In the genomic region with DNA sequence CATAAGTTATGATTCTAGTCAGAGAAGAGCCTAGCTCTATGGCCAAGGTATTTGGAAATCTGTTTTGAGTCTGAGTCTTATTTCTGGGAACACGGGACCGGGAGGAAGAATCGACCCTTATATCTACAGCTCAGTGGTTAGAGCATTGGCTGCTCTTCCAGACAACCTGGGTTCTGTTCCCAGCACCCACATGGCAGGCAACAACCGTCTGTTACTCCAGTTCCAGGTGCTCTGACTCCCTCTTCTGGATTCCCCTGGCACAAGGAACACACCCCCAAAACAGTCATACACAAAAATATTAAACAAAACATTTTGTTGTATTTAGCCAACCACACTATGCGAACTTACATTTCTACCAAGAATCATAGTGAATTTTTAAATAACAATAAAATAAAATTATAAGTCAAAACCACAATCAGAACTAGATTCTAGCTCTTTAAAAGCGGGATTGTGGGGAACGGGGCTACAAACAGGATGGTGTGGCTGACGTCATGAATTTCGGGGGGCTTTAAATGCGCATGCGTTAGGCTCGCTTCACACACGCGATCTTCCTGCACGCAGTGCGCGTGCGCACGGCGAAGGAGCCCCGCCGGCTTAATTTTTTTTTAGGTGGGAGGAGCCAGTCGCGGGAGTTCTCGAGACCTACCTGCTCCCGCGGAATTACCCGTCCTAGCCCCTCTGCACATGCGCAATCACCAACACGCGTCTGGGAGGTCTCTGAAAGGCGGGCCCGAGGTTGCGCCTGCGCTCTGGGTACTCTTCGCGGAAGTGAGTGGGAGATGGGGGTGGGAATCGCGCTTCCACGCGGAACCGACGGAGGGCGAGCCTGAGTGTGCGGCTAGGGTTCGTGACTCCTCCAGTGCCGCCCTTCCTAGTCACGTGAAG, we compare ENCODE assay signal across 7 mouse cellular contexts. TPM values are rescaled to one million over a fixed set of nuclear protein-coding genes. Genes with fewer than 3 reads are reported as not detected.
DNase-seq lines count a peak whose midpoint lies in the region; ATAC-seq lines count a peak whose summit lies in the region.

No protein-coding gene starts in this region.

- no peaks in the 10 kb centered on the region for H3K4me1 ChIP-seq in embryonic facial prominence, embryonic 11.5 days (ENCODE audit: control insufficient read depth, insufficient read depth, low read length)
- peaks cover 26% of the 10 kb centered on the region for H3K4me1 ChIP-seq in limb, embryonic 10.5 days
- no peaks in the 10 kb centered on the region for H3K4me1 ChIP-seq in midbrain, embryonic 13.5 days (replicated peaks)

- no peaks in the 10 kb centered on the region for H3K9me3 ChIP-seq in embryonic facial prominence, embryonic 11.5 days (replicated peaks; ENCODE audit: control insufficient read depth, low read length)
- H3K9me3 ChIP-seq in limb, embryonic 10.5 days (replicated peaks): no peaks in the 10 kb centered on the region
- no peaks in the 10 kb centered on the region for H3K9me3 ChIP-seq in midbrain, embryonic 13.5 days

- peak overlapping the region; percentile 23 for H3K4me3 ChIP-seq in embryonic facial prominence, embryonic 11.5 days (ENCODE audit: low read depth, low read length)
- H3K4me3 ChIP-seq in limb, embryonic 10.5 days: peak overlapping the region; percentile 54
- peak overlapping the region; percentile 42 for H3K4me3 ChIP-seq in midbrain, embryonic 13.5 days (replicated peaks)

- DNase-seq in adrenal gland, postnatal 14 days: peak; percentile 100
- DNase-seq in embryonic facial prominence, embryonic 11.5 days (ENCODE audit: low spot score): peak; percentile 100
- peak; percentile 99 for DNase-seq in kidney, adult 11 months
- DNase-seq in limb, embryonic 10.5 days (ENCODE audit: low spot score): peak; percentile 99
- peak; percentile 97 for DNase-seq in spleen, adult 12 weeks (ENCODE audit: low spot score)

- no peak overlapping the region for H3K27ac ChIP-seq in embryonic facial prominence, embryonic 11.5 days (replicated peaks; ENCODE audit: low read depth, low read length)
- peak overlapping the region; percentile 86 for H3K27ac ChIP-seq in limb, embryonic 10.5 days
- 0 out of 2 replicates have a peak overlapping the region, but pooled peaks have one; percentile 68 for H3K27ac ChIP-seq in midbrain, embryonic 13.5 days

- H3K4me2 ChIP-seq in embryonic facial prominence, embryonic 11.5 days (ENCODE audit: low read depth, low read length): peak overlapping the region; percentile 27
- H3K4me2 ChIP-seq in midbrain, embryonic 13.5 days (replicated peaks): peak overlapping the region; percentile 49

- no peaks in the 10 kb centered on the region for H3K36me3 ChIP-seq in embryonic facial prominence, embryonic 11.5 days (replicated peaks; ENCODE audit: control insufficient read depth, insufficient read depth, low read depth, low read length)
- no peaks in the 10 kb centered on the region for H3K36me3 ChIP-seq in limb, embryonic 10.5 days
- no peaks in the 10 kb centered on the region for H3K36me3 ChIP-seq in midbrain, embryonic 13.5 days

- no peak overlapping the region for H3K9ac ChIP-seq in embryonic facial prominence, embryonic 11.5 days (replicated peaks; ENCODE audit: low read length)
- H3K9ac ChIP-seq in midbrain, embryonic 13.5 days (replicated peaks): peak overlapping the region; percentile 40

- H3K27me3 ChIP-seq in embryonic facial prominence, embryonic 11.5 days (ENCODE audit: control insufficient read depth, insufficient read depth, low read length): no peaks in the 10 kb centered on the region
- H3K27me3 ChIP-seq in limb, embryonic 10.5 days (ENCODE audit: low read depth, poor library complexity, severe bottlenecking): no peaks in the 10 kb centered on the region
- no peaks in the 10 kb centered on the region for H3K27me3 ChIP-seq in midbrain, embryonic 13.5 days

- ATAC-seq in embryonic facial prominence, embryonic 11.5 days (replicated peaks; ENCODE audit: insufficient number of reproducible peaks, low FRiP score, low TSS enrichment, low read depth): peak; percentile 93
- ATAC-seq in granulocyte monocyte progenitor cell, adult 5-6 weeks (replicated peaks; ENCODE audit: poor library complexity, severe bottlenecking): peak; percentile 91
- ATAC-seq in midbrain, embryonic 13.5 days: peak; percentile 94

- 8% methylated on average over 48 of the region's 48 CpGs for WGBS in embryonic facial prominence, embryonic 11.5 days
- WGBS in limb, embryonic 10.5 days: 8% methylated on average over 48 of the region's 48 CpGs
- 8% methylated on average over 48 of the region's 48 CpGs for WGBS in midbrain, embryonic 13.5 days

RNA-seq across cellular contexts. Expression of a gene that starts 10.6 kb away (rescaled TPM):
- total RNA-seq in adrenal gland, postnatal 14 days (2021): 17.7 and 19.2 TPM in 2 replicates
- polyA plus RNA-seq in embryonic facial prominence, embryonic 11.5 days (2014; fragmentation: Nextera tagmentation; extraction: Ambion mirVana): 7.2 and 7.9 TPM in 2 replicates
- 1.8 and 3.1 TPM in 2 replicates for total RNA-seq in granulocyte monocyte progenitor cell, adult 5-6 weeks (2014; fragmentation: Nextera tagmentation)
- 1.6 and 2.3 TPM in 2 replicates for total RNA-seq in granulocyte monocyte progenitor cell, adult 5-6 weeks (2017)
- 9.7 and 12.4 TPM in 2 replicates for polyA plus RNA-seq in limb, embryonic 10.5 days (2016; fragmentation: Nextera tagmentation; extraction: Ambion mirVana)
- 12.8 and 14.6 TPM in 2 replicates for polyA plus RNA-seq in midbrain, embryonic 13.5 days (2015; fragmentation: Nextera tagmentation; extraction: Ambion mirVana)

RNA-seq across cellular contexts. Expression of a gene that starts 10.8 kb away (rescaled TPM):
- total RNA-seq in adrenal gland, postnatal 14 days (2021): not detected in 2 replicates
- polyA plus RNA-seq in embryonic facial prominence, embryonic 11.5 days (2014; fragmentation: Nextera tagmentation; extraction: Ambion mirVana): 0.91 TPM in 1 of 2 replicates, not detected in the other
- total RNA-seq in granulocyte monocyte progenitor cell, adult 5-6 weeks (2014; fragmentation: Nextera tagmentation): 0.58 TPM in 1 of 2 replicates, not detected in the other
- total RNA-seq in granulocyte monocyte progenitor cell, adult 5-6 weeks (2017): not detected in 2 replicates
- polyA plus RNA-seq in limb, embryonic 10.5 days (2016; fragmentation: Nextera tagmentation; extraction: Ambion mirVana): not detected in 2 replicates
- 0.32 TPM in 1 of 2 replicates, not detected in the other for polyA plus RNA-seq in midbrain, embryonic 13.5 days (2015; fragmentation: Nextera tagmentation; extraction: Ambion mirVana)

RNA-seq across cellular contexts. Expression of a gene that starts 42.7 kb away (rescaled TPM):
- 11.7 and 13.4 TPM in 2 replicates for total RNA-seq in adrenal gland, postnatal 14 days (2021)
- 9.1 and 9.6 TPM in 2 replicates for polyA plus RNA-seq in embryonic facial prominence, embryonic 11.5 days (2014; fragmentation: Nextera tagmentation; extraction: Ambion mirVana)
- 40.9 and 43.8 TPM in 2 replicates for total RNA-seq in granulocyte monocyte progenitor cell, adult 5-6 weeks (2014; fragmentation: Nextera tagmentation)
- total RNA-seq in granulocyte monocyte progenitor cell, adult 5-6 weeks (2017): 15.6 and 22.4 TPM in 2 replicates
- 10.2 and 11.5 TPM in 2 replicates for polyA plus RNA-seq in limb, embryonic 10.5 days (2016; fragmentation: Nextera tagmentation; extraction: Ambion mirVana)
- polyA plus RNA-seq in midbrain, embryonic 13.5 days (2015; fragmentation: Nextera tagmentation; extraction: Ambion mirVana): 8.6 and 10.5 TPM in 2 replicates
